Mouse (Mus musculus) liver, postnatal 0 days (tissue): ENCODE measurements at regions not wholly inside any gene's neighbourhood (a gene's known extent, or its start where the extent isn't known, plus 50 kb on each side); places are given as distances from the start of the nearest gene placed in this dataset.

Source experiments
- ATAC-seq: fragments of 200-750 bp; cut with Nextera tagmentation; 2 replicates; pipeline ENCODE4 v1.8.0; 2017; ENCODE audit warnings: mild to moderate bottlenecking, moderate library complexity
- DNase-seq: peaks from one replicate; pipeline ENCODE4 v3.0.0-alpha.2; 2016
- H3K27ac ChIP-seq: fragments of 300-500 bp; sonication (generic); 2 replicates; pipeline ENCODE4 v1.5.1; 2014; ENCODE audit warnings: antibody characterized with exemption, moderate library complexity, mild to moderate bottlenecking, low read depth
- H3K27me3 ChIP-seq: fragments of 300-500 bp; sonication (generic); 2 replicates; pipeline ENCODE4 v1.6.1; 2014; ENCODE audit warnings: low read length, control low read depth, mixed read lengths; ENCODE audit not compliant: insufficient read depth
- H3K36me3 ChIP-seq: fragments of 300-500 bp; sonication (generic); replicated peaks from 2 replicates; pipeline ENCODE4 v1.6.1; 2014; ENCODE audit warnings: mild to moderate bottlenecking, control low read depth, low read length, moderate library complexity, mixed read lengths; ENCODE audit not compliant: insufficient read depth
- H3K4me1 ChIP-seq: fragments of 300-500 bp; sonication (generic); 2 replicates; pipeline ENCODE4 v1.6.1; 2014; ENCODE audit warnings: antibody characterized with exemption, mild to moderate bottlenecking, control low read depth; ENCODE audit not compliant: insufficient read depth
- H3K4me2 ChIP-seq: fragments of 300-500 bp; sonication (generic); 2 replicates; pipeline ENCODE4 v1.6.1; 2014; ENCODE audit warnings: low read depth, mild to moderate bottlenecking, low read length, moderate library complexity, mixed read lengths
- H3K4me3 ChIP-seq: fragments of 300-500 bp; sonication (generic); 2 replicates; pipeline ENCODE4 v1.5.1; 2014; ENCODE audit warnings: low read depth, low read length
- H3K9ac ChIP-seq: fragments of 300-500 bp; sonication (generic); replicated peaks from 2 replicates; pipeline ENCODE4 v1.6.1; 2014; ENCODE audit warnings: mild to moderate bottlenecking, moderate library complexity
- H3K9me3 ChIP-seq: fragments of 300-500 bp; sonication (generic); 2 replicates; pipeline ENCODE4 v1.6.1; 2016; ENCODE audit warnings: mild to moderate bottlenecking, control low read depth, low read length, mixed read lengths
- CTCF ChIP-seq: sonication (generic); IDR thresholded peaks from 2 replicates; pipeline ENCODE4 v1.5.1; 2016; ENCODE audit warnings: antibody characterized with exemption, low read depth
- EP300 ChIP-seq: IDR thresholded peaks from 2 replicates; pipeline ENCODE4 v1.6.1; 2016; ENCODE audit warnings: antibody characterized with exemption, low read depth, mild to moderate bottlenecking
- WGBS: fragments of 180-500 bp; shearing (Covaris S2); extraction: QIAGEN DNeasy Blood & Tissue Kit; methylation state at CpG from one replicate; pipeline ENCODE4 v1.1.7; 2014; ENCODE audit not compliant: insufficient replicate concordance; 5-methylcytosine and 5-hydroxymethylcytosine counted together

DNA sequence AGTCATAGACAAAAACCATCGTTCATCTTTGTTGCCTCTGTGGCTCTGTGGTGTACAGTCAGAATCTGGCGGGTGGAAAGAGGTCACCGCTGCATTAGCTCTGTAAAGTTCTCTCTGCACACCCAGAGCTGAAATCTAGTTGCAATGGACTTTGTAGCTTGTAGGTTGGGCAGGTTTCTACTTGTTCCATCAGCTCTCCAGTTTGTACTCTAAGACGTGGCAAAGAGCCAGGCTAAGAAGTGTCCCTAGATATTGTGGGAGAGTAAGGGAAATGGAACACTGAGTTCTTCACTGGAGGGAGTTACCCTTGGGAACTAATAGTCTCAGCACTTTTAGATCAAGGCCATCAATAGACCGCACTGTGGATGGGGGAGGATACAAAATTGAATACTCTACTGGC is 197.6 kb upstream of the Nampt start:
- no peaks in the 10 kb centered on the region for H3K9me3 ChIP-seq
- TF ChIP-seq EP300 (no peak), CTCF (no peak)
- no peak overlapping the region for H3K4me2 ChIP-seq
- H3K9ac ChIP-seq: no peak overlapping the region
- no peak for ATAC-seq
- H3K36me3 ChIP-seq: no peaks in the 10 kb centered on the region
- WGBS: 76% methylated on average over 5 of the region's 5 CpGs
- no peaks in the 10 kb centered on the region for H3K27me3 ChIP-seq
- H3K27ac ChIP-seq: no peak overlapping the region
- no peaks in the 10 kb centered on the region for H3K4me1 ChIP-seq
- H3K4me3 ChIP-seq: no peak overlapping the region
- no peak for DNase-seq

DNA sequence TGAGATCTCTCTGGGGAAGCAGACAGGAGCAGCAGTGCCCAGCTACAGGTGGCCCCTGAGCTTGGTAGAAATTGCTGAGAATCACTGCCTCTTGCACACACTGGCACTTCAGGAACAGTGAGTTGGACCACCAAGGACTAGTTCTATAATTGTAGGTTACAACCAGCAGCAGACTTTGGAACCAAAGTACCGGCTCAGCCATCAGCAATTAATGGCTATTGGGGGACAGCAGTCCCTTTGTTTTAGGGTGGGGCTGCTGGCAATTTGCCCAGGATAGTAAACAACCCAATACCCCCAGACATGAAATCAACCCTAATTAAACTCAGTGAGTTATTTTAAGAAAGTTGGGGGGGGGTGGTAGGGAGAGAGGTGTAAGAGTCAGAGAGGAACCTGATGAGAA is 190.8 kb upstream of the Nampt start:
- H3K4me2 ChIP-seq: no peak overlapping the region
- TF ChIP-seq EP300 (no peak), CTCF (no peak)
- no peaks in the 10 kb centered on the region for H3K27me3 ChIP-seq
- H3K36me3 ChIP-seq: no peaks in the 10 kb centered on the region
- no peak overlapping the region for H3K4me3 ChIP-seq
- H3K9me3 ChIP-seq: no peaks in the 10 kb centered on the region
- no peak overlapping the region for H3K27ac ChIP-seq
- no peak overlapping the region for H3K9ac ChIP-seq
- ATAC-seq (no peak), DNase-seq (no peak)
- 83% methylated on average over 1 of the region's 1 CpGs for whole genome bisulfite sequencing
- H3K4me1 ChIP-seq: no peaks in the 10 kb centered on the region

DNA sequence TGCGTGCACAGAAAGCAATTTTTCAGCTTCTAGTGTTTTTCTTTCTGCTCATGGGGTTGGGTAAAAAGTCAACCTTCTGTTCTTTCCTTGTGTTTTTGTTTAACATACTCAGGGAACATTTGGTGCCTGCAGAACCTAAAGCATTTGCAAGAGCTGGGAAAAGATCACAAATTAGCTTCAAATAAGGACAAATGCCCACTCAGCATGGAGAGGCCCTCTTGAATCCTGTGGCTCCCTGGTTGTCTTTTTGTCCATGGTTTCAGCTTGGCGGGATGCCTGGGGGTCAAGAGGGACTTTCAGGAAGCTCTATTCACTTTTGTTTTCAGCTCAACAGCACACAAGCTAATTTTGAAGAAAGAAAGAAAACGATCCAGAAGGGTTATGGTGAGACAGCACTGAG is 186.4 kb upstream of the Nampt start:
- WGBS: 64% methylated on average over 3 of the region's 3 CpGs
- Histone ChIP-seq H3K9ac (no peak overlapping the region), H3K9me3 (no peaks in the 10 kb centered on the region), H3K36me3 (no peaks in the 10 kb centered on the region), H3K27ac (no peak overlapping the region), H3K4me1 (no peaks in the 10 kb centered on the region), H3K4me2 (no peak overlapping the region), H3K27me3 (no peaks in the 10 kb centered on the region), H3K4me3 (no peak overlapping the region)
- TF ChIP-seq CTCF: no peak
- DNase-seq (no peak), ATAC-seq (no peak)

DNA sequence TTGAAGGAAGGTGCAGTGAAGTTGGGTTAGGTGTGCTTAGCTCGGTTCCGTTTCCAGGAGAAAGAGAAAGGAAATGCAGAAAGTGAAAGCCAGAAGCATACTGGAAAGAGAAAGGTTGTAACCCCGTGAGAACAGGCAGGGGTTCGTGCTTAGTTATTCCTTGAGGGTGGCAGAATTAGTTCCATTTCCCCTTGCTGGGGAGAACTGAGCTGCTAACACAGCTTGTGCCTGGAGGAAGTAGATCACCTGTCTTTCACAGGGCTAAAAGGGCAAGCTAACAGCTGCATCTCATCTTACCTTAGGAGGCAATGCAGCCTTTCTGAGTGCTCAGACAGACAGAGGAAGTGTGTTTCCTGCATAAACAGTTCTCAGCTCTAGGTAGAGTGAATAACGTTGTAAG is 184.3 kb upstream of the Nampt start:
- ATAC-seq: no peak

DNA sequence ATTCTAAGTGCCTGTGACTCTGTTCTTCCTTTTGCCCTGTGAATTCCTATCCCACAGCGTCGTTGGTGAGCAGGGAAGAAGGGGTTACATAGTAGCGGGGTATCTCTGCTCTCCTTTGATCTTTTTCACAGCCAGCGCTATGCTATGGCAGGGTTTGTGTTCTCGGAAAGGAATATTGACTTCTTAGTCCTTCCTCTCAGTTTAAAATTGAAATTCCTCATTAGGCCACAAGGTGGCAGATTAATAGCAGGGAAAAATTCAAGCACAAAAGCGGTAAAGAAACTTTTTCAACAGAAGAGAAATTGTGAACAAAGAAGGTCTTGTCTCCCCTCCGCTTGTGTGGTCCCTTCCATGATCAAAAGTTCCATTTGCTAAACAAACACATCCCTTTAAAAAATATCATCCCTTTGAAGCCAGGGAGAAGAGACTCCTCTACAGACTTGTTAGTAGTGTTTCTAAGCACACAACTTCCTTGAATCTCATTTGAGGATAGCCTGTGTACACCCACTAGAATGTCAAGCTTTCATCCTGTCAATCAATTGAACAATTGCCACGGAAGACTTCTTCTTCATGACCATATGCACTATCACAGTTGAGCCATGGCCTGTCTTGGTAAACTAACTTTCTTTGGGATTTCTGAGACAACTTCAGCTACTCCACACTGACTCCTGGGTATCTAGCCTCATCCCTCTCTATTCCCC is 181.8 kb upstream of the Nampt start:
- Histone ChIP-seq H3K27ac (no peak overlapping the region), H3K36me3 (no peaks in the 10 kb centered on the region), H3K27me3 (no peaks in the 10 kb centered on the region), H3K9ac (no peak overlapping the region), H3K4me1 (peaks cover 4% of the 10 kb centered on the region; the same call in 1 of the 2 replicates), H3K4me3 (no peak overlapping the region), H3K9me3 (no peaks in the 10 kb centered on the region), H3K4me2 (0 out of 2 replicates have a peak overlapping the region, but pooled peaks have one; percentile 31)
- DNase-seq (no peak), ATAC-seq (no peak)
- TF ChIP-seq CTCF (peak; percentile 70), EP300 (no peak)
- 5% methylated on average over 8 of the region's 8 CpGs for WGBS

More for the DNA sequence above, 184.3 kb upstream of the Nampt start:
- Histone ChIP-seq H3K9ac (no peak overlapping the region), H3K4me1 (no peaks in the 10 kb centered on the region), H3K27me3 (no peaks in the 10 kb centered on the region), H3K4me2 (no peak overlapping the region), H3K4me3 (no peak overlapping the region), H3K9me3 (no peaks in the 10 kb centered on the region), H3K27ac (no peak overlapping the region), H3K36me3 (no peaks in the 10 kb centered on the region)
- WGBS: 26% methylated on average over 5 of the region's 5 CpGs
- DNase-seq: no peak
- TF ChIP-seq EP300 (no peak), CTCF (no peak)

DNA sequence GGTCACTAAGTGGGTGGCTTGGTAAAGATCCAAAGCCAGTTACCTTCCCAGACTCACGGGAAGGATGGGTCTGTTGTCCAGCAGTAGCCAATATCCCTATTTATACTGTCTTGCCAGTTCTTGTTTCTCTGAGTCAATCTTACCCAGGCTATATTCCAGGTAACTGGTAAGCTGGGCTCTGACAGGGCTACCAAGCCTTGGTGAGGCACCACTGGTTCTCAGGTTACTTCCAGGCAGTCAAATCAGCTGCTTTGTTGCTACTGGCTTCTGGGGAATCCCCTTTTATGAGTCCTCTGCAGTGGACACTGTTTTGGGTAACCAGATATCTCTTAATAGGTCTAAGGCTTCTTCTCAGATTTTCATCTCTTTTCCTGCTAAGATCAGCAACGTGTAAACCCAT is 178.8 kb upstream of the Nampt start:
- no peak for TF ChIP-seq CTCF

DNA sequence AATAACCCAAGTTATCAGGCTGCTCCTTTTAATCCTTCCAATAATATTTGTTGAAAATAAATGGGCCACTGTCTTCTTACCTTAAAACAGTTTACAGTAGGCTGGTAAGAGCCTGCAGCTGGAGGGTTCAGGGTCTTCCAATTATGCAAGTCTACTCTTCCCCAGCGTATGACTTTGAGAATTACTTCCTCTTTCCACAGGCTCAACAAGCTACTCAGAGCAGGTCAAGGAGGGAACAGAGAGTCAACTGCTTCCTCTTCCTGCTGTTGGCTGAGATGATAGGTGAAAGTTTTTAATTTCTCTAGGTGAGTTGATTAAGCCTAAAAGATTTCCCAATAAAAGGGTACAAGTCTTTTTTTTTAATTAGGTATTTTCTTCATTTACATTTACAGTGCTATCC is 176.9 kb upstream of the Nampt start:
- Histone ChIP-seq H3K9me3 (no peaks in the 10 kb centered on the region), H3K27me3 (no peaks in the 10 kb centered on the region), H3K4me2 (no peak overlapping the region), H3K4me3 (no peak overlapping the region), H3K4me1 (peaks cover 4% of the 10 kb centered on the region; the same call in 1 of the 2 replicates), H3K36me3 (no peaks in the 10 kb centered on the region), H3K9ac (no peak overlapping the region), H3K27ac (no peak overlapping the region)
- 37% methylated on average over 1 of the region's 1 CpGs for WGBS
- DNase-seq: no peak
- ATAC-seq: no peak
- TF ChIP-seq CTCF (no peak), EP300 (no peak)

More for the DNA sequence above, 178.8 kb upstream of the Nampt start:
- Histone ChIP-seq H3K9me3 (no peaks in the 10 kb centered on the region), H3K4me1 (peaks cover 4% of the 10 kb centered on the region; the same call in 1 of the 2 replicates), H3K4me3 (no peak overlapping the region), H3K9ac (no peak overlapping the region), H3K36me3 (no peaks in the 10 kb centered on the region), H3K27ac (no peak overlapping the region), H3K4me2 (no peak overlapping the region), H3K27me3 (no peaks in the 10 kb centered on the region)
- ATAC-seq (no peak), DNase-seq (no peak)
- WGBS: 57% methylated on average over 2 of the region's 2 CpGs
